Mouse (Mus musculus) MEL (cell line): ENCODE results near the gene Faf1.

Source experiments
- BHLHE40 ChIP-seq: IDR thresholded peaks from 2 replicates; pipeline ENCODE4 v1.6.1; 2012; ENCODE audit warnings: low read depth, mild to moderate bottlenecking, inconsistent platforms, low read length, improper control_type of control experiment, borderline replicate concordance
- CHD1 ChIP-seq: IDR thresholded peaks from 2 replicates; pipeline ENCODE4 v1.6.1; 2012; ENCODE audit warnings: low read depth, mild to moderate bottlenecking, inconsistent platforms, low read length, improper control_type of control experiment
- CTCF ChIP-seq, 3 experiments: IDR thresholded peaks in 2 of 3; conservative IDR thresholded peaks in 1 of 3; 2 replicates each; pipeline ENCODE4 v1.5.1; 2011 to 2012; ENCODE audit warnings: low read length in 3 of 3, low read depth in 2 of 3, mild to moderate bottlenecking in 2 of 3, improper control_type of control experiment in 1 of 3, inconsistent platforms in 1 of 3, mixed read lengths in 1 of 3, moderate library complexity in 1 of 3; ENCODE audit not compliant: control insufficient read depth in 1 of 3, insufficient read depth in 1 of 3, poor library complexity in 1 of 3, severe bottlenecking in 1 of 3
- E2F4 ChIP-seq: IDR thresholded peaks from 2 replicates; pipeline ENCODE4 v1.6.1; 2011; ENCODE audit warnings: low read depth, low read length, improper control_type of control experiment, borderline replicate concordance
- EP300 ChIP-seq, 2 experiments: IDR thresholded peaks; 2 replicates each; pipeline ENCODE4 v1.6.1; 2011; ENCODE audit warnings: improper control_type of control experiment in 2 of 2, low read length in 2 of 2, low read depth in 1 of 2, mild to moderate bottlenecking in 1 of 2
- JUND ChIP-seq: IDR thresholded peaks from 2 replicates; pipeline ENCODE4 v1.6.1; 2011; ENCODE audit warnings: low read depth, mild to moderate bottlenecking, improper control_type of control experiment, low read length
- POLR2A ChIP-seq, 2 experiments: IDR thresholded peaks; 2 replicates each; pipeline ENCODE4 v1.6.1; 2011 to 2012; ENCODE audit warnings: low read length in 2 of 2, mild to moderate bottlenecking in 2 of 2, control low read depth in 1 of 2, improper control_type of control experiment in 1 of 2, low read depth in 1 of 2, moderate library complexity in 1 of 2; ENCODE audit not compliant: control insufficient read depth in 1 of 2, insufficient read depth in 1 of 2, poor library complexity in 1 of 2
- POLR2AphosphoS2 ChIP-seq: IDR thresholded peaks from 2 replicates; pipeline ENCODE4 v1.6.1; 2011; ENCODE audit warnings: low read length, improper control_type of control experiment
- POLR2AphosphoS5 ChIP-seq: IDR thresholded peaks from 2 replicates; pipeline ENCODE4 v1.6.1; 2012; ENCODE audit warnings: low read depth, borderline replicate concordance, mild to moderate bottlenecking, inconsistent platforms, low read length, moderate library complexity, mixed read lengths
- TAL1 ChIP-seq: IDR thresholded peaks from 2 replicates; pipeline ENCODE4 v1.6.1; 2012; ENCODE audit warnings: mild to moderate bottlenecking, inconsistent platforms, low read length, moderate library complexity, mixed read lengths
- USF1 ChIP-seq: IDR thresholded peaks from 2 replicates; pipeline ENCODE4 v1.6.1; 2014; ENCODE audit warnings: low read depth, mild to moderate bottlenecking, inconsistent platforms, low read length, improper control_type of control experiment, moderate library complexity
- ZNF384 ChIP-seq: IDR thresholded peaks from 2 replicates; pipeline ENCODE4 v1.6.1; 2012; ENCODE audit warnings: low read depth, mild to moderate bottlenecking, inconsistent platforms, low read length, improper control_type of control experiment

- TF ChIP-seq CTCF (IDR thresholded peaks at IDR 0.05 in 2 of 3, conservative IDR thresholded peaks at IDR 0.05 in 1 of 3; ENCODE audit: control insufficient read depth in 1 of 3, insufficient read depth in 1 of 3, low read depth in 2 of 3, low read length in 3 of 3, poor library complexity in 1 of 3, severe bottlenecking in 1 of 3) (no peak), POLR2AphosphoS2 (no peak), POLR2A (IDR thresholded peaks at IDR 0.05; ENCODE audit: control insufficient read depth in 1 of 2, insufficient read depth in 1 of 2, low read depth in 1 of 2, low read length in 2 of 2, poor library complexity in 1 of 2) (peak in 1 of 2 experiments; percentile 66; a peak in 2 of 4 replicates), JUND (no peak), BHLHE40 (peak; percentile 71; the same call in 1 of the 2 replicates), USF1 (peak; percentile 85), E2F4 (no peak), TAL1 (no peak), EP300 (IDR thresholded peaks at IDR 0.05; ENCODE audit: low read depth in 1 of 2, low read length in 2 of 2) (no peak), CHD1 (no peak), ZNF384 (no peak), POLR2AphosphoS5 (no peak)
Observed at GRCm38 (mm10) chr4:109665101-109665981, 11.0 kb upstream of the Faf1 start.
